8 mouse cellular contexts compared by ENCODE assay signal in the genomic region with DNA sequence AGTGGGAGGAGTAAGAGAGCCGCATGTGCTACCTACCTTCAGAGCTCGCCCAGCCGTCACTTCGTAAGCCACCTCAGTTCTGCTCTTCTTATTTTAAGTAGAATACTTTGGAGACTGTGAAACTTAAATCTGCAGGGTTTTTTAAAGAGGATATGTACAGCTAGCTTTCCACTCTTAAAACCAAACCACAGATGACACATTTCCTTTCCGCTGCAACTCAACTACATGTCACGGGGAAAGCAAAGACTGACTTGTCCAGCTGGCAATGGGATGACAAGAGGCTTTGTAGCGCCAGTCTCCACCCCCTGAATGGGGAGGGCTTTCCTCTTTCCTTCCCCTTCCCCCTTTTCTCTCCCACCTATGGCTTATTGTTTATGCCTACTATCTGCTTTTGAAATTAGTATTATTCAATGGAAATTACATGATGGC. TPM values are rescaled to one million over a fixed set of nuclear protein-coding genes. Genes with fewer than 3 reads are reported as not detected.
DNase-seq lines count a peak whose midpoint lies in the region; ATAC-seq and TF ChIP-seq lines count a peak whose summit lies in the region.

A gene (minus strand): TSS at position 257 of the 429 bp plus-strand sequence.
A gene (minus strand): TSS at position 277 of the 429 bp plus-strand sequence.

- no peaks in the 10 kb centered on the region for H3K36me3 ChIP-seq in liver, embryonic 14.5 days (replicated peaks; ENCODE audit: control insufficient read depth, insufficient read depth, low read depth)

- H3K9ac ChIP-seq in liver, embryonic 14.5 days (replicated peaks), result no peak within 1 kb of the TSS

- no peak for TF ChIP-seq EP300 in liver, embryonic 14.5 days (IDR thresholded peaks at IDR 0.05; ENCODE audit: low read depth)

- peak within 1 kb of the TSS; percentile 22; the same call in 1 of the 2 replicates for H3K4me2 ChIP-seq in liver, embryonic 14.5 days (ENCODE audit: low read depth)

- H3K4me1 ChIP-seq in liver, embryonic 14.5 days (replicated peaks; ENCODE audit: control insufficient read depth in 2 of 2, insufficient read depth in 2 of 2, low read length in 1 of 2), result peaks cover 0 to 21% of the 10 kb centered on the region in 2 experiments; a peak in 2 of 4 replicates

- H3K4me3 ChIP-seq in liver, embryonic 14.5 days (ENCODE audit: insufficient read depth in 1 of 2, low read depth in 2 of 2, low read length in 2 of 2), result peak within 1 kb of the TSS in 1 of 2 experiments; percentile 20; a peak in 2 of 4 replicates

- no peak for ATAC-seq in erythroblast, adult 5-6 weeks (replicated peaks; ENCODE audit: low FRiP score, poor library complexity, severe bottlenecking)
- ATAC-seq in liver, embryonic 14.5 days (ENCODE audit: insufficient read depth), result no peak

- 15% methylated on average over 7 of the region's 7 CpGs for WGBS in liver, embryonic 14.5 days (ENCODE audit: insufficient replicate concordance)

- no peak within 1 kb of the TSS for H3K27ac ChIP-seq in liver, embryonic 14.5 days

- H3K9me3 ChIP-seq in liver, embryonic 14.5 days (ENCODE audit: control insufficient read depth, low read length), result no peaks in the 10 kb centered on the region

- no peak for TF ChIP-seq CTCF in liver, embryonic 14.5 days (IDR thresholded peaks at IDR 0.05; ENCODE audit: low read depth)

- H3K27me3 ChIP-seq in liver, embryonic 14.5 days (ENCODE audit: control insufficient read depth, insufficient read depth, low read length), result no peaks in the 10 kb centered on the region

- DNase-seq in left cerebral cortex, adult 18-20 months (ENCODE audit: low spot score in 2 of 2), result peak; percentile 30
- no peak for DNase-seq in left cerebral cortex, adult 8-10 months (ENCODE audit: low spot score in 2 of 2)
- peak in 1 of 3 experiments; percentile 35 for DNase-seq in liver, embryonic 14.5 days (ENCODE audit: low read depth in 3 of 3, low spot score in 3 of 3)
- DNase-seq in spleen, postnatal 36 days (ENCODE audit: low spot score in 2 of 2), result peak; percentile 65 to 72
- no peak for DNase-seq in adrenal gland, adult 18-20 months (ENCODE audit: low spot score in 2 of 2)
- DNase-seq in cerebellum, adult 11-12 months, result no peak
- DNase-seq in ovary, postnatal 10 days (ENCODE audit: low spot score), result no peak

RNA-seq across cellular contexts. Expression of the first gene that starts in this region (rescaled TPM):
- total RNA-seq in left cerebral cortex, adult 18-20 months (2021), result not detected
- under 1 TPM in 3 of 4 experiments, not detected in 1; 0.14 to 0.53 (median 0.20) TPM for total RNA-seq in left cerebral cortex, adult 8-10 months (2022)
- total RNA-seq in erythroblast, adult 5-6 weeks (2015; ENCODE audit: low replicate concordance), result 27.2 and 37.9 TPM in 2 replicates
- 2.9 and 4.3 TPM in 2 replicates for total RNA-seq in erythroblast, adult 5-6 weeks (2017; ENCODE audit: low replicate concordance)
- polyA plus RNA-seq in liver, embryonic 14.5 days (2012; rRNA removed), result 0.31 and 0.44 TPM in 2 replicates
- 0.59 and 0.63 TPM in 2 replicates for polyA plus RNA-seq in liver, embryonic 14.5 days (2014; fragmentation: Nextera tagmentation; extraction: Ambion mirVana)
- under 1 TPM; 0.10 to 0.23 TPM for total RNA-seq in adrenal gland, adult 18-20 months (2021)

RNA-seq across cellular contexts. Expression of the second gene that starts in this region (rescaled TPM):
- 10 to 100 TPM; 14.1 to 20.0 TPM for total RNA-seq in left cerebral cortex, adult 18-20 months (2021)
- 10 to 100 TPM; 33.2 to 36.9 (median 34.8) TPM for total RNA-seq in left cerebral cortex, adult 8-10 months (2022)
- total RNA-seq in erythroblast, adult 5-6 weeks (2015; ENCODE audit: low replicate concordance), result 25.9 and 29.2 TPM in 2 replicates
- total RNA-seq in erythroblast, adult 5-6 weeks (2017; ENCODE audit: low replicate concordance), result 17.4 and 19.7 TPM in 2 replicates
- polyA plus RNA-seq in liver, embryonic 14.5 days (2012; rRNA removed), result 2.4 and 3.9 TPM in 2 replicates
- 4.2 TPM in 2 replicates for polyA plus RNA-seq in liver, embryonic 14.5 days (2014; fragmentation: Nextera tagmentation; extraction: Ambion mirVana)
- total RNA-seq in adrenal gland, adult 18-20 months (2021), result 1 to 10 TPM; 2.9 to 3.3 TPM

Comparison
In these comparisons a context has a peak if more than half of its experiments do, and no peak if none do; other contexts are left out.
1. DNase-seq: peak in left cerebral cortex, adult 18-20 months (2 of 2) and spleen, postnatal 36 days (2 of 2); none in left cerebral cortex, adult 8-10 months (0 of 2), adrenal gland, adult 18-20 months (0 of 2), cerebellum, adult 11-12 months (single experiment) and ovary, postnatal 10 days (single experiment).